Mouse (Mus musculus) activated CD4-positive, CD25-positive, alpha-beta regulatory T cell (primary cell): Measurements from ENCODE around the gene Hnrnpab. TPM values are rescaled to one million over a fixed set of nuclear protein-coding genes. Genes with fewer than 3 reads are reported as not detected.

Source experiments
- polyA plus RNA-seq, 2 experiments: library from polyadenylated mRNA; unstranded; fragments of 100-300 nt; shearing (Covaris generic); gene quantifications; one replicate each; pipeline ENCODE4 v1.2.1; 2017

Hnrnpab gene
- polyA plus RNA-seq: 100 to 1,000 TPM; 537 to 557 TPM

GRCm38 (mm10) chr11:51606447-51607095, at the start of gene Hnrnpab:
TSS of gene Hnrnpab (minus strand) at chr11:51606847.

GRCm38 (mm10) chr11:51650691-51651515, 44.3 kb upstream of the Hnrnpab start, which contains the start of the genes N4bp3 and D930048N14Rik:
TSS of gene N4bp3 (minus strand) at chr11:51650842.
TSS of gene D930048N14Rik (plus strand) at chr11:51650954.

DNA sequence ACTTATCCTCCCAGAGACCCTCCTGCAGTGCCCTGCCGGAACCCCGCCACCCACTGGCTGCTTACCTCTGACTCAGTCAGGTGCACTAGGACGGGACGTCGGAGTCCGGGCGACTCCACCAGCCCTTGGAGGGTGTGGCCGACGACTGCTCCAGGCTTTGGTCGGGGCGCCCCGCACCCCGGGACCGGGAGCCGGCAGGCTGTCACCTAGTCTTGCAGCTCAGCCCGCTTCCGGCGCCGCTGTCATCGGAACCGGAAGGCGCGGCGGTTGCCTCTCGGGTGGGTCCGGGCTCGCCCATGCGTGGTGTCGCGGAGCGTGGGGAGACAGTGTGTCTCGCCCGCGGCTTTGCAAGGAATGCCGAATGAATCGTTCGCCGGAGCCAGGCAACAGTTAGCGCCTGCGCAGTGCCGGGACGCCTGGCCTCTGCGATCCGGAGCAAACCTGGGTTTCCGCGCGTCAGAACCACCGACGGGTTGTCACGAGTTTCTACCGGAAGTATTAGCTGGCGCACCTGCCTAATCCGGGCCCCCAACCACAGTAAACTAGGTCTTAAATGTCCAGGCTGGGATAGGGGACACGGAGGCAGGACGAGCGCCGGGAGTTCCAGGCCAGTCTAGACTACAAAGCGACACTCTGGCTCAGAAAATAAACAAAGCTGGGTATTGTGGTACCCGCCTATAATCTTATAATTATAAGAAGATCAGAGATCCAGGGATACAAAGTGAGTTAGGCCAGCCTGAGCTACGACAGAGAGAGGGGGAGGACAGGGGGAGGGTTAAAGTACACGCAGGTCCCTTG, 29.1 kb upstream of the Hnrnpab start, which contains the start of gene Rmnd5b:
TSS of gene Rmnd5b (minus strand) at position 372 of the 798 bp plus-strand sequence.

GRCm38 (mm10) chr11:51619409-51620060, 12.9 kb upstream of the Hnrnpab start, which contains the start of gene Nhp2:
TSS of gene Nhp2 (plus strand) at chr11:51619735.

GRCm38 (mm10) chr11:51584431-51585248, 22.0 kb downstream of the Hnrnpab start, which contains the start of gene Phykpl:
TSS of gene Phykpl (plus strand) at chr11:51584757.

Other genes starting within 250 kb of the Hnrnpab start
- gene Phykpl, start 22.1 kb downstream of the Hnrnpab start, polyA plus RNA-seq: 10 to 100 TPM; 24.8 to 28.3 TPM
- 100 to 1,000 TPM in 1 of 2 experiments, 10 to 100 TPM in 1; 99.3 to 126 TPM for gene Nhp2, start 12.9 kb upstream of the Hnrnpab start, polyA plus RNA-seq
- gene Rmnd5b, start 29.0 kb upstream of the Hnrnpab start, polyA plus RNA-seq: 10 to 100 TPM; 90.2 to 92.9 TPM
- gene N4bp3, start 44.0 kb upstream of the Hnrnpab start, polyA plus RNA-seq: 10 to 100 TPM in 1 of 2 experiments, 1 to 10 TPM in 1; 3.6 to 10.5 TPM
- 1 to 10 TPM in 1 of 2 experiments, under 1 TPM in 1; 0.69 to 2.3 TPM for gene D930048N14Rik, start 44.1 kb upstream of the Hnrnpab start, polyA plus RNA-seq
- gene 0610009B22Rik, start 82.0 kb upstream of the Hnrnpab start, polyA plus RNA-seq: 10 to 100 TPM; 14.8 to 17.9 TPM
- 10 to 100 TPM; 28.4 to 40.0 TPM for gene Sec24a, start 156.8 kb upstream of the Hnrnpab start, polyA plus RNA-seq
- 100 to 1,000 TPM; 114 to 153 TPM for gene Sar1b, start 156.8 kb upstream of the Hnrnpab start, polyA plus RNA-seq